30 mouse cellular contexts compared by ENCODE assay signal in the genomic region with DNA sequence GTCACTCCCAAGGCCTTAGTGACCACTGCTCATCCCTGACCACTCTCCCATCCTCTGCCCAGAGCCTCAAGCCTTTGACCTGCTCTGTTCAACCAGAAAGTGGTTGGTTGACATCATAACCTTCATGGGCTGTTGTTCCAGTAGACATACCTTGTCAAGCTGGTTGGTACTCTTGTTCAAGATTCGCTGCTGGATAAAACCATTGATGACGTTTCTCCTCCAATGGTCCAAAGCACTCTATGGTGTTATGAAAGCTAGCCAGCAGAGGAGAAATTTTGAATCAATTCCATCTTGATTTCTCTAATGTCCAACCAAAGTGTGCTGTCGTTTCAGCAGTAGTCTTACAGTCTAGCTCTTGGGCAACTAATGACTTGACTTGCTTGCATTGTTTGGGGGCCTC.
"Had no signal": no experiment of that assay in that cellular context is flagged by ENCODE, and none has a peak within 500 bp of the region (broad histone marks: within the 10 kb centered on the region; RNA-seq: fewer than 3 reads in every experiment).

No protein-coding gene starts in this region.

- H3K36me3 ChIP-seq: limb, embryonic 12.5 days; limb, embryonic 15.5 days; liver, embryonic 15.5 days; lung, embryonic 15.5 days; midbrain, embryonic 12.5 days; midbrain, embryonic 13.5 days; midbrain, embryonic 15.5 days; neural tube, embryonic 12.5 days had no signal

- DNase-seq: left cerebral cortex, postnatal 4 days; liver, embryonic 13.5 days; lung, adult 18-20 months; lung, adult 2 months; lung, embryonic 14.5 days; lung, postnatal 10 days; lung, postnatal 14 days; lung, postnatal 36 days; lung, postnatal 4 days; midbrain, embryonic 14.5 days had no signal

- ATAC-seq: lung, postnatal 0 days; midbrain, embryonic 13.5 days; midbrain, embryonic 15.5 days; midbrain, embryonic 16.5 days had no signal

- H3K9me3 ChIP-seq: limb, embryonic 10.5 days; limb, embryonic 13.5 days; limb, embryonic 15.5 days; liver, embryonic 13.5 days; liver, embryonic 15.5 days; lung, embryonic 15.5 days; megakaryocyte, embryonic 14.5 days; midbrain, embryonic 10.5 days; midbrain, embryonic 12.5 days; midbrain, embryonic 13.5 days; midbrain, embryonic 15.5 days; neural tube, embryonic 12.5 days had no signal

- H3K27me3 ChIP-seq: limb, embryonic 12.5 days; limb, embryonic 13.5 days; limb, embryonic 15.5 days; liver, embryonic 13.5 days; liver, embryonic 15.5 days; lung, embryonic 15.5 days; megakaryocyte, embryonic 14.5 days; midbrain, embryonic 12.5 days; midbrain, embryonic 13.5 days; midbrain, embryonic 15.5 days; neural tube, embryonic 12.5 days had no signal

- H3K9ac ChIP-seq: limb, embryonic 12.5 days; limb, embryonic 13.5 days; limb, embryonic 15.5 days; liver, embryonic 13.5 days; liver, embryonic 14.5 days; liver, embryonic 15.5 days; lung, embryonic 14.5 days; lung, embryonic 15.5 days; midbrain, embryonic 12.5 days; midbrain, embryonic 13.5 days; midbrain, embryonic 15.5 days; neural tube, embryonic 12.5 days had no signal

- H3K4me3 ChIP-seq: left cerebral cortex, adult 2 months; limb, embryonic 10.5 days; limb, embryonic 12.5 days; limb, embryonic 13.5 days; limb, embryonic 15.5 days; liver, embryonic 13.5 days; liver, embryonic 15.5 days; lung, embryonic 15.5 days; megakaryocyte, embryonic 14.5 days; midbrain, embryonic 10.5 days; midbrain, embryonic 12.5 days; midbrain, embryonic 13.5 days; midbrain, embryonic 15.5 days; myocyte; neural tube, embryonic 12.5 days had no signal

- H3K27ac ChIP-seq: left cerebral cortex, adult 2 months; limb, embryonic 10.5 days; limb, embryonic 12.5 days; limb, embryonic 13.5 days; limb, embryonic 15.5 days; liver, embryonic 13.5 days; liver, embryonic 14.5 days; liver, embryonic 15.5 days; lung, embryonic 15.5 days; macrophage; midbrain, embryonic 10.5 days; midbrain, embryonic 12.5 days; midbrain, embryonic 13.5 days; midbrain, embryonic 15.5 days; neural tube, embryonic 12.5 days had no signal

- H3K4me2 ChIP-seq: limb, embryonic 12.5 days; limb, embryonic 13.5 days; limb, embryonic 15.5 days; liver, embryonic 11.5 days; liver, embryonic 13.5 days; liver, embryonic 15.5 days; lung, embryonic 14.5 days; lung, embryonic 15.5 days; midbrain, embryonic 11.5 days; midbrain, embryonic 12.5 days; midbrain, embryonic 13.5 days; midbrain, embryonic 15.5 days; neural tube, embryonic 12.5 days had no signal
